Mouse (Mus musculus) ES-Bruce4 (cell line): ENCODE results near the gene Odf3b. TPM values are rescaled to one million over a fixed set of nuclear protein-coding genes. Genes with fewer than 3 reads are reported as not detected.

Source experiments
- H3K27ac ChIP-seq: 2 replicates; pipeline ENCODE4 v1.5.1; 2012; ENCODE audit warnings: low read length, inconsistent platforms; ENCODE audit not compliant: insufficient read depth
- H3K27me3 ChIP-seq: 2 replicates; pipeline ENCODE4 v1.6.1; 2012; ENCODE audit warnings: mild to moderate bottlenecking, low read length, inconsistent platforms; ENCODE audit not compliant: control insufficient read depth, poor library complexity, insufficient read depth, severe bottlenecking
- H3K36me3 ChIP-seq: 2 replicates; pipeline ENCODE4 v1.6.1; 2012; ENCODE audit warnings: inconsistent platforms, mild to moderate bottlenecking, low read length, moderate library complexity; ENCODE audit not compliant: control insufficient read depth, poor library complexity, insufficient read depth, severe bottlenecking
- H3K4me1 ChIP-seq: one replicate; pipeline ENCODE4 v1.8.1; 2011; ENCODE audit warnings: low read length; ENCODE audit not compliant: control insufficient read depth, insufficient read depth
- H3K4me3 ChIP-seq: 2 replicates; pipeline ENCODE4 v1.5.1; 2011; ENCODE audit warnings: low read depth, mild to moderate bottlenecking, low read length
- H3K9ac ChIP-seq: 2 replicates; pipeline ENCODE4 v1.6.1; 2012; ENCODE audit warnings: low read depth, mild to moderate bottlenecking, inconsistent platforms; ENCODE audit not compliant: poor library complexity, severe bottlenecking
- H3K9me3 ChIP-seq: replicated peaks from 2 replicates; pipeline ENCODE4 v1.6.1; 2012; ENCODE audit warnings: mild to moderate bottlenecking, low read length, inconsistent platforms; ENCODE audit not compliant: control insufficient read depth, poor library complexity, insufficient read depth, severe bottlenecking
- CTCF ChIP-seq: IDR thresholded peaks from one replicate; pipeline ENCODE4 v1.8.1; 2011; ENCODE audit warnings: low read depth, low read length
- EP300 ChIP-seq: IDR thresholded peaks from 2 replicates; pipeline ENCODE4 v1.6.1; 2011; ENCODE audit warnings: low read depth, low read length; ENCODE audit not compliant: insufficient read depth
- POLR2A ChIP-seq: IDR thresholded peaks from one replicate; pipeline ENCODE4 v1.8.1; 2011; ENCODE audit warnings: low read length; ENCODE audit not compliant: insufficient read depth
- polyA plus RNA-seq: library from polyadenylated mRNA; stranded (reverse); fragments of >200 nt; gene quantifications from 2 replicates; pipeline ENCODE4 v1.2.4, GENCODE M21; 2011; ENCODE audit warnings: low read depth; ENCODE audit not compliant: missing spikeins, insufficient read depth, insufficient read length

The Odf3b gene
- 1.4 and 2.6 TPM in 2 replicates for polyA plus RNA-seq

GRCm38 (mm10) chr15:89378831-89379401, at the start of gene Odf3b:
Gene Odf3b (minus strand): TSS chr15:89379282.
- Histone ChIP-seq H3K9ac (peak within 1 kb of the TSS; percentile 38), H3K27me3 (no peaks in the 10 kb centered on the region), H3K36me3 (no peaks in the 10 kb centered on the region), H3K4me1 (no peaks in the 10 kb centered on the region), H3K4me3 (peak within 1 kb of the TSS; percentile 59), H3K9me3 (no peaks in the 10 kb centered on the region), H3K27ac (no peak within 1 kb of the TSS)
- TF ChIP-seq CTCF (no peak), POLR2A (no peak), EP300 (no peak)

- no peaks in the 10 kb centered on the region for H3K27me3 ChIP-seq
- H3K9ac ChIP-seq: peak overlapping the region; percentile 62
- peaks cover 8% of the 10 kb centered on the region for H3K36me3 ChIP-seq
- TF ChIP-seq EP300: no peak
- no peak for TF ChIP-seq POLR2A
- TF ChIP-seq CTCF: no peak
- no peak overlapping the region for H3K27ac ChIP-seq
- peak overlapping the region; percentile 79 for H3K4me3 ChIP-seq
- H3K9me3 ChIP-seq: no peaks in the 10 kb centered on the region
- H3K4me1 ChIP-seq: peaks cover 2% of the 10 kb centered on the region
Observed at GRCm38 (mm10) chr15:89428136-89428790, 49.2 kb upstream of the Odf3b start.

- Histone ChIP-seq H3K27me3 (no peaks in the 10 kb centered on the region), H3K9me3 (no peaks in the 10 kb centered on the region), H3K9ac (no peak overlapping the region), H3K36me3 (peaks cover 8% of the 10 kb centered on the region), H3K27ac (no peak overlapping the region), H3K4me3 (no peak overlapping the region), H3K4me1 (peaks cover 2% of the 10 kb centered on the region)
- TF ChIP-seq EP300 (no peak), POLR2A (no peak), CTCF (no peak)
Observed at GRCm38 (mm10) chr15:89426716-89427115, 47.6 kb upstream of the Odf3b start.

DNA sequence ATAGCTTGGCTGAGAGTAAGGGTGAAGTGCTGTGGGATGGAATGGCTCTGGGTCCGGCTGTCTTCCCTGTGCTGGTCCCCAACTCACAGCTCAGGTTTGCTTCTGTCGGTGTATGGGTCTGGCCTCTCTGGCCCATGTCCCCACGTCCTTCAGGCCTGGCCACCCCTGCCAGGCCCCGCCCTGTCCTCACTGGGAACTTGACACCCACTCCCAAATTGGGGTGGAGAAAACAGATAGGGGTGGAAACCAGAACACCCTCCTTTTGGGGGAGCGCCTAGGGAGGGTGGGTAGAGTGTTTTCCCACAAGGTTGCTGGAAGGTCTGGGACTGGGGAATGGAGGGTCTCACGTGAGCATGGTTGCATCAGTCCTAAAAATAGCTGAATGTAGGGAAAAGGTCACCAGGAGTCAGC, 46.6 kb upstream of the Odf3b start, which contains the start of gene Cpt1b:
Cpt1b (minus strand) TSS at position 153 of the 411 bp plus-strand sequence.
- peaks cover 2% of the 10 kb centered on the region for H3K4me1 ChIP-seq
- peak within 1 kb of the TSS; percentile 41 for H3K9ac ChIP-seq
- H3K4me3 ChIP-seq: peak within 1 kb of the TSS; percentile 32
- peak within 1 kb of the TSS; percentile 33 for H3K27ac ChIP-seq
- H3K27me3 ChIP-seq: no peaks in the 10 kb centered on the region
- H3K9me3 ChIP-seq: no peaks in the 10 kb centered on the region
- H3K36me3 ChIP-seq: peaks cover 8% of the 10 kb centered on the region
- TF ChIP-seq EP300: 0 out of 2 replicates have a peak, but pooled peaks have one; percentile 31
- no peak for TF ChIP-seq POLR2A

- Histone ChIP-seq H3K27ac (peak overlapping the region; percentile 30; the same call in 1 of the 2 replicates), H3K4me1 (peaks cover 2% of the 10 kb centered on the region), H3K9me3 (no peaks in the 10 kb centered on the region), H3K36me3 (peaks cover 8% of the 10 kb centered on the region), H3K27me3 (no peaks in the 10 kb centered on the region), H3K4me3 (no peak overlapping the region), H3K9ac (no peak overlapping the region)
- no peak for TF ChIP-seq CTCF
- TF ChIP-seq EP300: no peak
- no peak for TF ChIP-seq POLR2A
Observed at GRCm38 (mm10) chr15:89424621-89425020, 45.5 kb upstream of the Odf3b start.

DNA sequence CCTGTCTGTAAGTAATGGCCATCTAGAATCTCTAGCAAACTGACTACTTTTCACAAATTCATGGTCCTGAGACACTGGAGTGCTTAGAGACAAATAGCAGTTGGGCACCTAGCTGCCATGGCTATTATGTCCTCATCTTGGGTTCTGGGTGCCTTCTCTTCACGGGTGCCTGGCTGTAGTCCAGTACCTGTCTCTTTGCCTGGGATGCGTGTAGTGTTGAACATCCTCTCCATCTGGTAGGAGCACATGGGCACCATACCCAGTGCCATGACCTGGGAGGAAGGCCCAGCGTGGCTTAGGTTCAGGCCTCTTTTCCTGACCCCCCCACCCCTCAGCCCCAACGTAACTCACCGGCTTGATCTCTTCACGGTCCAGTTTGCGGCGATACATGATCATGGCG, 42.9 kb upstream of the Odf3b start:
- Histone ChIP-seq H3K27ac (no peak overlapping the region), H3K9me3 (no peaks in the 10 kb centered on the region), H3K36me3 (peaks cover 3% of the 10 kb centered on the region; the same call in 1 of the 2 replicates), H3K4me3 (no peak overlapping the region), H3K4me1 (peaks cover 2% of the 10 kb centered on the region), H3K9ac (no peak overlapping the region), H3K27me3 (no peaks in the 10 kb centered on the region)
- TF ChIP-seq POLR2A: no peak
- TF ChIP-seq CTCF: no peak
- TF ChIP-seq EP300: no peak
